Mouse (Mus musculus) bone marrow macrophage, adult 2 months (primary cell): ENCODE data around the gene Gm36245. TPM values are rescaled to one million over a fixed set of nuclear protein-coding genes. Genes with fewer than 3 reads are reported as not detected.

ENCODE experiments used
- H3K27ac ChIP-seq: 2 replicates; pipeline ENCODE4 v1.5.1; 2012; ENCODE audit warnings: low read depth, low read length; ENCODE audit not compliant: insufficient read depth
- H3K4me1 ChIP-seq: 2 replicates; pipeline ENCODE4 v1.6.1; 2012; ENCODE audit warnings: low read length; ENCODE audit not compliant: control insufficient read depth, insufficient read depth
- H3K4me3 ChIP-seq: 2 replicates; pipeline ENCODE4 v1.5.1; 2012; ENCODE audit warnings: mild to moderate bottlenecking, low read length, moderate library complexity; ENCODE audit not compliant: insufficient read depth
- CTCF ChIP-seq: IDR thresholded peaks from 2 replicates; pipeline ENCODE4 v1.5.1; 2012; ENCODE audit warnings: low read depth, mild to moderate bottlenecking, low read length, moderate library complexity
- POLR2A ChIP-seq: IDR thresholded peaks from 2 replicates; pipeline ENCODE4 v1.6.1; 2012; ENCODE audit warnings: mild to moderate bottlenecking, low read depth, low read length, borderline replicate concordance
- polyA plus RNA-seq: library from polyadenylated mRNA; stranded (reverse); fragments of >200 nt; gene quantifications from 2 replicates; pipeline ENCODE4 v1.2.4, GENCODE M21; 2012; ENCODE audit not compliant: missing spikeins, insufficient read depth, insufficient read length

Gene Gm36245
- not detected in 2 replicates for polyA plus RNA-seq

- no peaks in the 10 kb centered on the region; the same call in 1 of the 2 replicates for H3K4me1 ChIP-seq
- H3K4me3 ChIP-seq, result no peak within 1 kb of the TSS
- no peak within 1 kb of the TSS for H3K27ac ChIP-seq
- TF ChIP-seq POLR2A (no peak), CTCF (no peak)
Observed at GRCm38 (mm10) chr15:77598958-77599357, at the start of gene Gm36245. Gene Gm36245 (plus strand): TSS chr15:77599258.

- no peak within 1 kb of the TSS for H3K27ac ChIP-seq
- H3K4me1 ChIP-seq, result no peaks in the 10 kb centered on the region
- H3K4me3 ChIP-seq, result no peak within 1 kb of the TSS
- no peak for TF ChIP-seq POLR2A
- TF ChIP-seq CTCF, result no peak
Observed at GRCm38 (mm10) chr15:77561792-77562191, 37.3 kb upstream of the Gm36245 start, which contains the start of gene 1700025B11Rik. Gene 1700025B11Rik (minus strand): TSS chr15:77561892.

GRCm38 (mm10) chr15:77563219-77563618 lies 35.8 kb upstream of the Gm36245 start:
- Histone ChIP-seq H3K4me1 (no peaks in the 10 kb centered on the region), H3K27ac (no peak overlapping the region), H3K4me3 (no peak overlapping the region)
- no peak for TF ChIP-seq POLR2A

- Histone ChIP-seq H3K4me1 (no peaks in the 10 kb centered on the region), H3K27ac (no peak overlapping the region), H3K4me3 (no peak overlapping the region)
- TF ChIP-seq POLR2A (no peak), CTCF (no peak)
Observed at GRCm38 (mm10) chr15:77578801-77579200, 20.3 kb upstream of the Gm36245 start.

- H3K4me3 ChIP-seq, result no peak overlapping the region
- no peak for TF ChIP-seq CTCF
- TF ChIP-seq POLR2A, result no peak
- H3K27ac ChIP-seq, result no peak overlapping the region
- H3K4me1 ChIP-seq, result no peaks in the 10 kb centered on the region
Observed at GRCm38 (mm10) chr15:77579311-77579710, 19.7 kb upstream of the Gm36245 start.

GRCm38 (mm10) chr15:77581681-77582080 lies 17.4 kb upstream of the Gm36245 start:
- H3K4me3 ChIP-seq, result no peak overlapping the region
- TF ChIP-seq CTCF (no peak), POLR2A (no peak)
- H3K27ac ChIP-seq, result no peak overlapping the region
- H3K4me1 ChIP-seq, result no peaks in the 10 kb centered on the region

- Histone ChIP-seq H3K27ac (no peak overlapping the region), H3K4me3 (no peak overlapping the region), H3K4me1 (no peaks in the 10 kb centered on the region)
- TF ChIP-seq POLR2A (no peak), CTCF (no peak)
Observed at GRCm38 (mm10) chr15:77587026-77587425, 12.0 kb upstream of the Gm36245 start.

GRCm38 (mm10) chr15:77588981-77589380 lies 10.1 kb upstream of the Gm36245 start:
- Histone ChIP-seq H3K27ac (no peak overlapping the region), H3K4me1 (no peaks in the 10 kb centered on the region), H3K4me3 (no peak overlapping the region)
- no peak for TF ChIP-seq POLR2A

GRCm38 (mm10) chr15:77590881-77591280 lies 8.2 kb upstream of the Gm36245 start:
- Histone ChIP-seq H3K27ac (no peak overlapping the region), H3K4me3 (no peak overlapping the region), H3K4me1 (no peaks in the 10 kb centered on the region)
- TF ChIP-seq POLR2A (no peak), CTCF (no peak)

GRCm38 (mm10) chr15:77593557-77593956 lies 5.5 kb upstream of the Gm36245 start:
- no peak overlapping the region for H3K27ac ChIP-seq
- no peaks in the 10 kb centered on the region; the same call in 1 of the 2 replicates for H3K4me1 ChIP-seq
- no peak for TF ChIP-seq POLR2A
- no peak for TF ChIP-seq CTCF
- no peak overlapping the region for H3K4me3 ChIP-seq

- no peak within 1 kb of the TSS for H3K4me3 ChIP-seq
- H3K27ac ChIP-seq, result no peak within 1 kb of the TSS
- TF ChIP-seq POLR2A (no peak), CTCF (no peak)
- H3K4me1 ChIP-seq, result no peaks in the 10 kb centered on the region; the same call in 1 of the 2 replicates
Observed at GRCm38 (mm10) chr15:77595961-77596360, 3.1 kb upstream of the Gm36245 start, which contains the start of gene Apol10b. Gene Apol10b (minus strand): TSS chr15:77596125.
